Mouse (Mus musculus) testis, adult 2 months (tissue): Measurements from ENCODE around the gene Dusp11.

Source experiments
- CTCF ChIP-seq: fragments of 200-500 bp; IDR thresholded peaks from 2 replicates; pipeline ENCODE4 v1.5.1; 2012; ENCODE audit warnings: low read depth, mild to moderate bottlenecking, inconsistent platforms, low read length, moderate library complexity; ENCODE audit not compliant: control insufficient read depth, insufficient read depth, insufficient replicate concordance
- POLR2A ChIP-seq: fragments of 200-500 bp; IDR thresholded peaks from 2 replicates; pipeline ENCODE4 v1.6.1; 2012; ENCODE audit warnings: low read depth, mild to moderate bottlenecking, inconsistent platforms, low read length, moderate library complexity; ENCODE audit not compliant: control insufficient read depth

DNA sequence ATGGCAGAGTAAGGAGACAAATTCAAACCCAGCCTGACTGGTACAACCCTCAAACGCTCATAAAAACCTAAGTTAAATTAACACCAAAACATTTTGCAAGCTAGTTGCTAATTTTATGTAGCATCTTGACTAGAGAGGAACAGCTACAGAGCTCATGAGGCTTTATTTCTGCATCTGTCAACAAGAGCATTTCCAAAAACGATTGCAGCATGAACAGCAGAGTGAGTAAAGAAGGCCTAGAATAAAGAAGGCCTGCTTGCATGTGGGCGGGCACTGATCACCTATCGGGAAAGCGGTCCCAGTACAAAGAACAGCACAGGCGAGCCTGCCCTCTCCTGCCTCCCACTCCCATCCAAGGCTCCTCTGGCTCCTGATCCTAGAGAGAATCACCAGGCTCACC is 12.9 kb downstream of the Dusp11 start:
- no peak for TF ChIP-seq POLR2A
- no peak for TF ChIP-seq CTCF
